Mouse (Mus musculus): ENCODE results near the gene Tmem92.

DNA sequence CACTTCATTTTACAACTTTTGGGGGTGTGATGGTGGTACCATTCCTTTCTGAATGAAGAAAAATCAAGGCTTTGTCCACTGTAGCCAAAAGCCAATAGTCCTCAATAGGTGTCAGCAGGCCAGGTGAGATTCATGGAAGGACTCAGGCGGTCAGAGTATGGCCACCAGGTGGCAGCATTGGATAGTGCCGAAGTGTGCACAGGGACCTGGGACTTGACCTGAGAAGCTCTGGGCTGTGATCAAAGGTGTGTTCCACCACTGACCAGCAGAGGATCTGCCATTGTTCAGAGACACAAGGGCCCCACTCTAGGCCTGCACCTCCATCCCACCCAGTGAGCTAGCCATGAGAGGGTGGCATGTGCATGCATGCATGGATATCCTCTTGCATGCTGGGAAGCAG lies 2.7 kb upstream of the Tmem92 start:
- TF ChIP-seq POLR2A (IDR thresholded peaks at IDR 0.05; ENCODE audit: borderline replicate concordance, extremely low read depth, insufficient read depth, insufficient read length, poor library complexity, severe bottlenecking), result no peak
- peak; percentile 72 for TF ChIP-seq CTCF (IDR thresholded peaks at IDR 0.05; ENCODE audit: borderline replicate concordance, extremely low read depth, insufficient read depth, insufficient read length)
